Mouse (Mus musculus) cerebellum, adult 11-12 months (tissue): ENCODE results near the gene Habp2.
"Not testable (repeated sequence)": the region's sequence is repeated elsewhere in the genome, so short reads cannot be mapped to it uniquely, and the experiment has no call there.

ENCODE experiments used
- DNase-seq: peaks from one replicate; pipeline ENCODE4 v3.0.0; 2022

Gene Habp2

GRCm38 (mm10) chr19:56297264-56297663 lies 10.3 kb downstream of the Habp2 start:
- no peak for DNase-seq

GRCm38 (mm10) chr19:56300835-56301234 lies 13.9 kb downstream of the Habp2 start:
- peak; percentile 6 for DNase-seq

GRCm38 (mm10) chr19:56316531-56316930 lies 29.6 kb downstream of the Habp2 start:
- no peak for DNase-seq

- DNase-seq, result no peak
These were observed 32.3 kb downstream of the Habp2 start for GRCm38 (mm10) chr19:56319219-56319618.

- no peak for DNase-seq
These were observed 32.7 kb downstream of the Habp2 start for GRCm38 (mm10) chr19:56319629-56320028.

- no peak for DNase-seq
These were observed 33.4 kb downstream of the Habp2 start for GRCm38 (mm10) chr19:56320186-56320860.

- DNase-seq, result no peak
These were observed 34.5 kb downstream of the Habp2 start for GRCm38 (mm10) chr19:56321303-56321920.

- no peak for DNase-seq
These were observed 38.7 kb downstream of the Habp2 start for GRCm38 (mm10) chr19:56325676-56326075.

- no peak for DNase-seq
These were observed 39.4 kb downstream of the Habp2 start for GRCm38 (mm10) chr19:56326243-56326855.

GRCm38 (mm10) chr19:56336321-56336720 lies 49.4 kb downstream of the Habp2 start:
- no peak for DNase-seq

- no peak for DNase-seq
These were observed 49.9 kb downstream of the Habp2 start for GRCm38 (mm10) chr19:56336826-56337225.

GRCm38 (mm10) chr19:56342006-56342405 lies 55.1 kb downstream of the Habp2 start:
- peak; percentile 30 for DNase-seq

- DNase-seq, result peak; percentile 13
These were observed 57.1 kb downstream of the Habp2 start for GRCm38 (mm10) chr19:56343869-56344563.

GRCm38 (mm10) chr19:56346016-56346415 lies 59.1 kb downstream of the Habp2 start:
- no peak for DNase-seq

- no peak for DNase-seq
These were observed 59.8 kb downstream of the Habp2 start for GRCm38 (mm10) chr19:56346750-56347149.

- no peak for DNase-seq
These were observed 62.4 kb downstream of the Habp2 start for GRCm38 (mm10) chr19:56349295-56349694.

- no peak for DNase-seq
These were observed 66.8 kb downstream of the Habp2 start for GRCm38 (mm10) chr19:56353689-56354088.

- DNase-seq, result no peak
These were observed 68.3 kb downstream of the Habp2 start for GRCm38 (mm10) chr19:56355201-56355600.

GRCm38 (mm10) chr19:56356480-56357373 lies 69.8 kb downstream of the Habp2 start:
- DNase-seq, result no peak

GRCm38 (mm10) chr19:56357374-56357708 lies 70.4 kb downstream of the Habp2 start:
- DNase-seq, result not testable (repeated sequence)

- no peak for DNase-seq
These were observed 72.0 kb downstream of the Habp2 start for GRCm38 (mm10) chr19:56358890-56359289.

GRCm38 (mm10) chr19:56363721-56364460 lies 77.0 kb downstream of the Habp2 start:
- no peak for DNase-seq
